Mouse (Mus musculus): ENCODE measurements around the gene Gm20662. TPM values are rescaled to one million over a fixed set of nuclear protein-coding genes. Genes with fewer than 3 reads are reported as not detected.

Gene Gm20662
- polyA plus RNA-seq, 1 experiment from 2014 or later = 0.90 TPM

DNA sequence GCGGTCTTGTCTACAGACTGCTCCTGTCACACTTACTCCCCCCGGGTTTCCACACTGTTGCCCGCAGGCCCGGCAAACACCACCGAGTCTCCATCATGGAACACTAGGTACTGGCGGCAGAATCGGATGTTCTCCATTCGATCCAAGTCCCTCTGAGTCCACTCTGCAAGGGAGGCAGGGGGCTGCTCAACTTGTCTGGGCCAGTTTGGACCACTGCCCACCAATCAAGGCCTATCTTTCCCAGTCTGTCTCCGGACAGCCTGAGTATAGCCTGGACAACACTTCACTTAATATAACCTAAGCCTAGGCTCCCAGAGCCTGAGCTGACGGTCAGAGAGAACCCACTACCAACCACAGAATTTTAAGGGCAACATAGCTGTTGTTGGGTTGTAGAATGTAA is 97.4 kb downstream of the Gm20662 start:
- H3K36me3 ChIP-seq (ENCODE audit: control insufficient read depth, insufficient read depth, low read length) = peaks cover 17% of the 10 kb centered on the region
- no peaks in the 10 kb centered on the region for H3K27me3 ChIP-seq (ENCODE audit: control insufficient read depth, insufficient read depth, low read length)
- H3K4me1 ChIP-seq (ENCODE audit: control insufficient read depth, insufficient read depth, low read length) = peaks cover 24% of the 10 kb centered on the region; the same call in 1 of the 2 replicates

DNA sequence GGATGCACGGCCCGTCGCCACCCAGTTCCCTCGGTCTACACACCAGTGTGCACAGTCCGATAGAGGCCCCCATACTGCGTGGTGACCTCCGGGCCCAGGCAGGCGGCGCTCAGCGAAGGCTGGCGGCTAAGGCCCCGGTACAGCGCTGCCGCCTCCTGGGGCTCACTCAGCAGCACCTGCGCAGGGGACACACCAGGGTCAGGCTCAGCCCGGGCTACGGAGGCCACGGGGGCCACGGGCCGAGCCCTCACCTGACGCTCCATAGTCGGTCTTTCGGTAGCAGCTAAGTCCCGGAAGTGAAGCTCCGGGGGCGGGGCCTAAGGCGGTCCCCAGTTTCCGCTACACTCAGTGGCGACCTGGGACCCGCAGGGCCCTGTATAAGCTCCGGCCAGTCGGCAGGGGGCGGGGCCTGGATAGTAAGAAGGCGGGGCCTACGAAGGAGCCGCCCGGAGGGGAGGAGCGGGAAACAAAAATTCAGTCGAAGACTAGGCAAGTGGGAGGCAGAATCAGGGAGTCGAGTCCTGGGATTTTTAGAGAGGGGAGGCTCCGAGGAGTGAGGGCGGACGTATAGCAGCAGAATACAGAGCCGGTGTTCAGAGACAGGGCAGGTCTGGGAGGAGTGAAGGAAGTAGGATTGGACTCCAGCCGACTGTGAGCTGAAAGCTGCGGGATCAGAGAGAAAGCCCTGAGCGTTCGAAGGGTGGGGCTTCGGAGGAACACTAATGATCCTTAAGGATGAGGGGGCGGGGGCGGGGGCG is 98.2 kb downstream of the Gm20662 start, which contains the start of gene Apeh:
Gene Apeh, minus strand, starts transcription at position 423 of the 758 bp plus-strand sequence.
- no peaks in the 10 kb centered on the region for H3K9me3 ChIP-seq (replicated peaks; ENCODE audit: control insufficient read depth, low read length)
- ATAC-seq (replicated peaks; ENCODE audit: insufficient number of reproducible peaks, low FRiP score, low TSS enrichment) = peak; percentile 92
- peak within 1 kb of the TSS; percentile 91 for H3K9ac ChIP-seq (ENCODE audit: low read depth, low read length)
- H3K4me1 ChIP-seq (ENCODE audit: control insufficient read depth, insufficient read depth, low read length) = peaks cover 24% of the 10 kb centered on the region; the same call in 1 of the 2 replicates
- peaks cover 17% of the 10 kb centered on the region for H3K36me3 ChIP-seq (ENCODE audit: control insufficient read depth, insufficient read depth, low read length)
- WGBS (ENCODE audit: insufficient replicate concordance) = under 1% methylated on average over 52 of the region's 52 CpGs
- H3K27ac ChIP-seq (ENCODE audit: low read depth, low read length) = peak within 1 kb of the TSS; percentile 68
- H3K4me3 ChIP-seq (ENCODE audit: low read depth, low read length) = peak within 1 kb of the TSS; percentile 91
- H3K27me3 ChIP-seq (ENCODE audit: control insufficient read depth, insufficient read depth, low read length) = no peaks in the 10 kb centered on the region
- peak within 1 kb of the TSS; percentile 96 for H3K4me2 ChIP-seq

More for the DNA sequence above, 97.4 kb downstream of the Gm20662 start:
- Histone ChIP-seq H3K9ac (ENCODE audit: low read depth, low read length) (peak overlapping the region; percentile 91), H3K27ac (ENCODE audit: low read depth, low read length) (peak overlapping the region; percentile 68; the same call in 1 of the 2 replicates), H3K4me2 (peak overlapping the region; percentile 96), H3K9me3 (replicated peaks; ENCODE audit: control insufficient read depth, low read length) (no peaks in the 10 kb centered on the region), H3K4me3 (ENCODE audit: low read depth, low read length) (peak overlapping the region; percentile 91)
- WGBS (ENCODE audit: insufficient replicate concordance) = 63% methylated on average over 10 of the region's 10 CpGs
- ATAC-seq (replicated peaks; ENCODE audit: insufficient number of reproducible peaks, low FRiP score, low TSS enrichment) = no peak

Small RNA genes lying within 50 kb of the gene (microRNA-seq; reads per million reads assigned to microRNA genes)
- not detected for gene Mir7088 (ENCODE audit: borderline number of aligned reads)

Other genes with a start within 250 kb of the Gm20662 start
- gene Rbm5, start 225.4 kb upstream of the Gm20662 start, polyA plus RNA-seq (2014; fragmentation: Nextera tagmentation; extraction: Ambion mirVana) = 113 and 135 TPM in 2 replicates
- gene Rbm6, start 123.1 kb upstream of the Gm20662 start, polyA plus RNA-seq (2014; fragmentation: Nextera tagmentation; extraction: Ambion mirVana) = 46.0 and 51.3 TPM in 2 replicates
- gene Mon1a, start 108.2 kb upstream of the Gm20662 start, polyA plus RNA-seq (2014; fragmentation: Nextera tagmentation; extraction: Ambion mirVana) = 9.6 and 11.9 TPM in 2 replicates
- gene Mst1r, start 89.5 kb upstream of the Gm20662 start, polyA plus RNA-seq (2014; fragmentation: Nextera tagmentation; extraction: Ambion mirVana) = 1.3 and 1.6 TPM in 2 replicates
- gene Actl11, start 67.9 kb upstream of the Gm20662 start, polyA plus RNA-seq (2014; fragmentation: Nextera tagmentation; extraction: Ambion mirVana) = not detected in 2 replicates
- 0.46 and 0.70 TPM in 2 replicates for gene Camkv, start 60.7 kb upstream of the Gm20662 start, polyA plus RNA-seq (2014; fragmentation: Nextera tagmentation; extraction: Ambion mirVana)
- 14.5 and 16.7 TPM in 2 replicates for gene Traip, start 46.2 kb upstream of the Gm20662 start, polyA plus RNA-seq (2014; fragmentation: Nextera tagmentation; extraction: Ambion mirVana)
- 43.9 and 47.8 TPM in 2 replicates for gene Uba7, start 20.8 kb upstream of the Gm20662 start, polyA plus RNA-seq (2014; fragmentation: Nextera tagmentation; extraction: Ambion mirVana)
- 3.2 and 4.0 TPM in 2 replicates for gene Gm20661, start 13.3 kb upstream of the Gm20662 start, polyA plus RNA-seq (2014; fragmentation: Nextera tagmentation; extraction: Ambion mirVana)
- 66.6 and 66.8 TPM in 2 replicates for gene Inka1, start 10.5 kb upstream of the Gm20662 start, polyA plus RNA-seq (2014; fragmentation: Nextera tagmentation; extraction: Ambion mirVana)
- gene Cdhr4, start 3.9 kb upstream of the Gm20662 start, polyA plus RNA-seq (2014; fragmentation: Nextera tagmentation; extraction: Ambion mirVana) = 7.0 and 10.2 TPM in 2 replicates
- 17.0 and 25.5 TPM in 2 replicates for gene Ip6k1, start 6.2 kb downstream of the Gm20662 start, polyA plus RNA-seq (2014; fragmentation: Nextera tagmentation; extraction: Ambion mirVana)
- gene Gmppb, start 52.9 kb downstream of the Gm20662 start, polyA plus RNA-seq (2014; fragmentation: Nextera tagmentation; extraction: Ambion mirVana) = 24.0 and 24.5 TPM in 2 replicates
- gene Amigo3, start 56.8 kb downstream of the Gm20662 start, polyA plus RNA-seq (2014; fragmentation: Nextera tagmentation; extraction: Ambion mirVana) = 1.1 and 1.9 TPM in 2 replicates
- 1.4 and 1.8 TPM in 2 replicates for gene Mst1, start 84.1 kb downstream of the Gm20662 start, polyA plus RNA-seq (2014; fragmentation: Nextera tagmentation; extraction: Ambion mirVana)
- 23.4 and 27.2 TPM in 2 replicates for gene Rnf123, start 87.0 kb downstream of the Gm20662 start, polyA plus RNA-seq (2014; fragmentation: Nextera tagmentation; extraction: Ambion mirVana)
- 64.5 and 70.7 TPM in 2 replicates for gene Apeh, start 98.3 kb downstream of the Gm20662 start, polyA plus RNA-seq (2014; fragmentation: Nextera tagmentation; extraction: Ambion mirVana)
- 0.58 and 0.77 TPM in 2 replicates for gene Bsn, start 194.0 kb downstream of the Gm20662 start, polyA plus RNA-seq (2014; fragmentation: Nextera tagmentation; extraction: Ambion mirVana)